Mouse (Mus musculus): Measurements from ENCODE around the gene Mrap.

The Mrap gene

GRCm38 (mm10) chr16:90753386-90753941, 15.5 kb downstream of the Mrap start:
- no peak for DNase-seq (ENCODE audit: low spot score)

- DNase-seq (ENCODE audit: low spot score): no peak
Observed at GRCm38 (mm10) chr16:90759335-90759734, 21.3 kb downstream of the Mrap start.

- DNase-seq (ENCODE audit: low spot score): peak; percentile 19
Observed at GRCm38 (mm10) chr16:90760515-90760914, 22.5 kb downstream of the Mrap start.

GRCm38 (mm10) chr16:90765195-90765877, 27.3 kb downstream of the Mrap start:
- peak; percentile 21 for DNase-seq (ENCODE audit: low spot score)

- DNase-seq (ENCODE audit: low spot score): no peak
Observed at GRCm38 (mm10) chr16:90766919-90767454, 29.0 kb downstream of the Mrap start.

- DNase-seq (ENCODE audit: low spot score): no peak
Observed at GRCm38 (mm10) chr16:90774216-90774615, 36.2 kb downstream of the Mrap start.

- no peak for DNase-seq (ENCODE audit: low spot score)
Observed at GRCm38 (mm10) chr16:90774646-90775045, 36.6 kb downstream of the Mrap start.

GRCm38 (mm10) chr16:90775946-90776520, 38.0 kb downstream of the Mrap start:
- DNase-seq (ENCODE audit: low spot score): no peak

- DNase-seq (ENCODE audit: low spot score): peak; percentile 52
Observed at GRCm38 (mm10) chr16:90779783-90780182, 41.8 kb downstream of the Mrap start.

GRCm38 (mm10) chr16:90783302-90783701, 45.3 kb downstream of the Mrap start:
- no peak for DNase-seq (ENCODE audit: low spot score)

GRCm38 (mm10) chr16:90785257-90785656, 47.2 kb downstream of the Mrap start:
- no peak for DNase-seq (ENCODE audit: low spot score)

GRCm38 (mm10) chr16:90788580-90788979, 50.6 kb downstream of the Mrap start:
- DNase-seq (ENCODE audit: low spot score): no peak

- no peak for DNase-seq (ENCODE audit: low spot score)
Observed at GRCm38 (mm10) chr16:90790946-90791345, 52.9 kb downstream of the Mrap start.

- DNase-seq (ENCODE audit: low spot score): no peak
Observed at GRCm38 (mm10) chr16:90792066-90792465, 54.1 kb downstream of the Mrap start.

GRCm38 (mm10) chr16:90792500-90792899, 54.5 kb downstream of the Mrap start:
- no peak for DNase-seq (ENCODE audit: low spot score)

- no peak for DNase-seq (ENCODE audit: low spot score)
Observed at GRCm38 (mm10) chr16:90794708-90795107, 56.7 kb downstream of the Mrap start.

- DNase-seq (ENCODE audit: low spot score): no peak
Observed at GRCm38 (mm10) chr16:90798446-90798845, 60.4 kb downstream of the Mrap start.

GRCm38 (mm10) chr16:90798848-90799247, 60.8 kb downstream of the Mrap start:
- no peak for DNase-seq (ENCODE audit: low spot score)

Measured in embryo, embryonic 10 days (tissue).